Mouse (Mus musculus) kidney, embryonic 15.5 days (tissue): ENCODE data around the gene Gch1. TPM values are rescaled to one million over a fixed set of nuclear protein-coding genes. Genes with fewer than 3 reads are reported as not detected.

ENCODE experiments used
- ATAC-seq: fragments of 200-750 bp; cut with Nextera tagmentation; replicated peaks from 2 replicates; pipeline ENCODE4 v1.8.0; 2017; ENCODE audit warnings: moderate TSS enrichment; ENCODE audit not compliant: low FRiP score
- H3K27ac ChIP-seq: fragments of 300-500 bp; sonication (generic); 2 replicates; pipeline ENCODE4 v1.5.1; 2015; ENCODE audit warnings: mild to moderate bottlenecking, inconsistent platforms
- H3K27me3 ChIP-seq: fragments of 300-500 bp; sonication (generic); 2 replicates; pipeline ENCODE4 v1.6.1; 2015; ENCODE audit warnings: inconsistent platforms
- H3K36me3 ChIP-seq: fragments of 300-500 bp; sonication (generic); 2 replicates; pipeline ENCODE4 v1.6.1; 2015; ENCODE audit warnings: inconsistent platforms
- H3K4me1 ChIP-seq: fragments of 300-500 bp; sonication (generic); 2 replicates; pipeline ENCODE4 v1.6.1; 2015; ENCODE audit warnings: inconsistent platforms
- H3K4me2 ChIP-seq: fragments of 300-500 bp; sonication (generic); 2 replicates; pipeline ENCODE4 v1.6.1; 2015; ENCODE audit warnings: moderate library complexity, mild to moderate bottlenecking, inconsistent platforms
- H3K4me3 ChIP-seq: fragments of 300-500 bp; sonication (generic); replicated peaks from 2 replicates; pipeline ENCODE4 v1.5.1; 2015; ENCODE audit warnings: mild to moderate bottlenecking, inconsistent platforms
- H3K9ac ChIP-seq: fragments of 300-500 bp; sonication (generic); 2 replicates; pipeline ENCODE4 v1.6.1; 2015; ENCODE audit warnings: mild to moderate bottlenecking, inconsistent platforms
- H3K9me3 ChIP-seq: fragments of 300-500 bp; sonication (generic); replicated peaks from 2 replicates; pipeline ENCODE4 v1.6.1; 2016; ENCODE audit warnings: inconsistent platforms
- WGBS: fragments of 180-500 bp; shearing (Covaris S2); methylation state at CpG from one replicate; pipeline ENCODE4 v1.1.7; 2015; ENCODE audit warnings: mixed read lengths; 5-methylcytosine and 5-hydroxymethylcytosine counted together
- polyA plus RNA-seq: library from polyadenylated mRNA; unstranded; fragments of >200 nt; fragmentation: Nextera tagmentation; extraction: Ambion mirVana; gene quantifications from 2 replicates; pipeline ENCODE4 v1.2.1, GENCODE M21; 2015

The Gch1 gene
- polyA plus RNA-seq, 1 experiment from 2014 or later = 4.1 TPM

DNA sequence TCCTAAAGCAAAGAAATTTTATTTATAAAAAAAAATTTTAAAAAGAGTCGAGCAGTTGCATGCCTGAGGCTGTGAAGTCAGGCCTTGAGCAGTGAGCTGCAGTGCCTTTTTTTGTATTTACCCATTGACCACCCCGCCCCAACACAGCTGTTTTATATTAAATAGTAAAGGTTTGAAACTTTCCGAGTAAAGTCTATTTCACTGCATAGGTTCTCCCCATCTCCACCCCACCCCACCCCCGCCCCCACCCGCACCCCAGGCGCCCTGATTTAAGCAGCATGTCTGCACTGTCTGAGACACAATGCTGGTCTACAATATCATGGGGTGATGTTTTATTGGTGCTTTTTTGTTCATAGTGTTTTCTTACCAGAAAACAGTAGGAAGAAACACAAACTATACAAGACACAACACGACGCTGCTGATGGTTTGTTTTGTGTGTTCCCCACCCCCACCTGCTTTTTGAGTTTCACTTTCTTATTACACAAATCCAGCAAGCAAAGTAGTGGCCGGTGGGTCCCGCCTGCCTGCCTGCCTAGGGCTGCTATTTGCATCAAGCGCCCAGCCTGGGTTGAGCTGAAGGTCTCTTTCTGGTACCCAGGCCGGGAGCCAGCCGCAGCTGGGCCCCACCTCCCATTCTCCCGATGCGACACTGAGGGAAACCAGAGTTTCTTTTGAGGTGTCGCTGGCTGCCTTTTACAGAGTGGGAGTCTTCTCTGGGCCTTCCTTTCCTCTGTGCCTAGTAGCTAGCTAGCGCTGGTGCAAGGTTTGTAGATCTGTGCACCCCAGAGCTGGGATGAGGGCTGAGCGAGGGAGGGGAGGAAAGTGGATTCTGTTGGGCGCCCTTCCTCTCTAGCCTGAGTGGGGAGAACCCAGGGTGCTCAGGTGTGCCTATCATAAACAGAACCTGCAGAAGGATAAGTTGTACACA lies 84.7 kb downstream of the Gch1 start:
- Histone ChIP-seq H3K27ac (no peak overlapping the region), H3K9me3 (no peaks in the 10 kb centered on the region), H3K4me1 (peaks cover 5% of the 10 kb centered on the region; the same call in 1 of the 2 replicates), H3K36me3 (no peaks in the 10 kb centered on the region), H3K9ac (no peak overlapping the region), H3K4me2 (peak overlapping the region; percentile 25; the same call in 1 of the 2 replicates), H3K27me3 (no peaks in the 10 kb centered on the region), H3K4me3 (no peak overlapping the region)
- 47% methylated on average over 19 of the region's 19 CpGs for WGBS
- ATAC-seq = no peak

Other genes with a start within 250 kb of the Gch1 start
- gene Wdhd1, start 87.4 kb upstream of the Gch1 start, polyA plus RNA-seq = 32.7 and 33.9 TPM in 2 replicates
- gene Socs4, start 87.5 kb upstream of the Gch1 start, polyA plus RNA-seq = 3.7 and 3.8 TPM in 2 replicates
- 77.1 and 78.1 TPM in 2 replicates for gene Mapk1ip1l, start 108.9 kb upstream of the Gch1 start, polyA plus RNA-seq
- gene Lgals3, start 178.3 kb upstream of the Gch1 start, polyA plus RNA-seq = 21.9 and 25.8 TPM in 2 replicates
- 47.8 and 53.9 TPM in 2 replicates for gene Dlgap5, start 229.0 kb upstream of the Gch1 start, polyA plus RNA-seq